Mouse (Mus musculus): ENCODE data around the gene Krt8. TPM values are rescaled to one million over a fixed set of nuclear protein-coding genes. Genes with fewer than 3 reads are reported as not detected.
"Not testable (repeated sequence)": the region's sequence is repeated elsewhere in the genome, so short reads cannot be mapped to it uniquely, and the experiment has no call there.

The Krt8 gene
- total RNA-seq, 2 experiments from 2014 or later, result 0.12 TPM

DNA sequence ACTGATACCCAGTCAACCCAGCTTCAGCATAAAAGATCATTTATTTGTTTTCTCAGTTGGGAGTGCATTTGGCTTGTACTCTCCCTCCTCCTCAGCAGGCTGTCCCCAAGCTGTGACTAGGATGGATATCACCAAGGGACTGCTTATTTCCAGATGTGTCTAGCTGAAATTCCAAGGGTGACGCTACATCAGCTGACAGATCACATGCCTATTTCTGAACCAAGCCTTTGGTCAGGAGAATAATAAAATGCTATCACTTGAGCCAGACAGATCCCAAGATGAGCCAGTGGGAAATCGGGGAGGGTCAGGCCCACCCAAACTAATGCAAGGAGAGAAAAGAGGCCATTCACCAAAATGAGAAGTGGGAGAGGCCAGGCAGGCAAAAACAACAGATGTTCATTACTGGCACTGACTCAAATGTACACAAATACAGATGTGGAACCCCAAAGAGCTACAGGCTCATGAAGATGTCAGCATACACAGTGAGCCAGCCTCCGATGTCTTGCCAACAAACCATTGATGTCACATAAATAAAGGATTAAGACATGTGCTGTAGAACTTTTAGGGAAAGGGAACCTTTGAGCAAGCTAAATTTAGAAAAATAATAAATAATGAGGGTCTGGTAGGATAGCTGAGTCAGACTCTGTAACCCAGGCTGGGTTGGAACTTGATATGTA is 6.4 kb upstream of the Krt8 start:
- ATAC-seq (replicated peaks; ENCODE audit: poor library complexity), result no peak

- no peak for ATAC-seq (replicated peaks; ENCODE audit: poor library complexity)
These were observed 3.1 kb upstream of the Krt8 start for GRCm38 (mm10) chr15:102007097-102008069.

DNA sequence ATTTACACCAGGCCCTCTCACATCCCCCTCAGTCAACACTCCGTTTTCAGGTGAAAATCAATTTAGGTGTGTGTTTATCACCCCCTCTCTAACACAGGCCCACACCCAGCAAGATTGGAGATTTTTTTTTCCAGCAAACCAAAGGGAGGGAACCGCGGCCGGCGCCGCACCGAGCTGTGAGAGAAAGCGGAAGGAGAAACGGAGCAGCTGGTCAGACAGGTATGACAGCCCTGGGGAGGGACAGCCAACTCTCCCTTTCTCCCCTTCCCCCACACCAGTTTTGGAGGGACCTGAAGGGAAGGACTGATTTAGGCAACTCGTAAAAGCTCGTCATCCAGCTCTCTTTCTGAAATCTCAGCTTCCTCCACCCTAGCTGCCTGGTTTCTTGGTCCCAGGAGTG is 2.0 kb upstream of the Krt8 start:
- no peak for ATAC-seq (replicated peaks; ENCODE audit: poor library complexity)

- no peak for ATAC-seq (replicated peaks; ENCODE audit: poor library complexity)
These were observed 1.0 kb upstream of the Krt8 start for GRCm38 (mm10) chr15:102005290-102005689.

GRCm38 (mm10) chr15:102003516-102003915 is 766 bp downstream of the Krt8 start:
- no peak for ATAC-seq (replicated peaks; ENCODE audit: poor library complexity)

DNA sequence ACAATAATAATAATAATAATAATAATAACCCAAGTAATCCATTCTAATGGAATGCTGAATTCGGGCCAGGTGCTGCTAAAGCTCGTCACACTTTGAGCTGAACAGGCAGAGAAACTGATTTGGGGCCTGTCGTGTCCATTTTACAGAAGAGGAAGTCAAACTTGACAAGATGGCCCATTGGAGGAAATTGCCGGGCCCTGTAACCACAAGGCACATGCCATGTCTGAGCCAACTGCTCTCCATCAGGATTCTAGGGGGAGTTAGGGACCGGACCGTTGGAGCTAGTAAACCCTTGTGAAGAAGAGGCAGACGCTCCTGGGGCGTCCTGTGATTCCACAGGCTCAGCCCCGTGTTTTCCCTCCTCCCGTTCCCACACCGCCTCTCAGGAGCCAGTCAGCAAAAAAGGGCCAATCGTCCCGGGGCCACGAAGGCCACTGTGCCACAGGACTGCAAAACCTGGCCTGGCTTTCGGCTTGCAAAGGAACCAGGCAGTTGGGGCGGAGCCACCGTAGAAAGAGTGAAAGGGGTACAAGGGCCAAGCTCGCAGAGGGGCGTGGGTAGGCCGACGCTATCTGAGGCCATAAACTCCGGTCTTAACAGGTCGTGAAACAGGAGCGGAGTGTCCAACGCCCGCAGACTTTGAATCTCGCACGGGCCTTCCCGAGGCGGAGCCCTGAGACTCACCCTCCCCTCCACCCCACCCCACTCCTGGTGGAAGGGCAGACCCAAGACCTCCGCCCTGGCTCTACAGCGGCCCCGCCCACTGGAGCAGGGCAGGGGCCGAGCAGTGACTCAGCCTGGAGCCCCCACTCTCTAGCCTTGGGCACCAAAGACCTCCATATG is 1.4 kb downstream of the Krt8 start:
- ATAC-seq (replicated peaks; ENCODE audit: poor library complexity), result peak; percentile 79

DNA sequence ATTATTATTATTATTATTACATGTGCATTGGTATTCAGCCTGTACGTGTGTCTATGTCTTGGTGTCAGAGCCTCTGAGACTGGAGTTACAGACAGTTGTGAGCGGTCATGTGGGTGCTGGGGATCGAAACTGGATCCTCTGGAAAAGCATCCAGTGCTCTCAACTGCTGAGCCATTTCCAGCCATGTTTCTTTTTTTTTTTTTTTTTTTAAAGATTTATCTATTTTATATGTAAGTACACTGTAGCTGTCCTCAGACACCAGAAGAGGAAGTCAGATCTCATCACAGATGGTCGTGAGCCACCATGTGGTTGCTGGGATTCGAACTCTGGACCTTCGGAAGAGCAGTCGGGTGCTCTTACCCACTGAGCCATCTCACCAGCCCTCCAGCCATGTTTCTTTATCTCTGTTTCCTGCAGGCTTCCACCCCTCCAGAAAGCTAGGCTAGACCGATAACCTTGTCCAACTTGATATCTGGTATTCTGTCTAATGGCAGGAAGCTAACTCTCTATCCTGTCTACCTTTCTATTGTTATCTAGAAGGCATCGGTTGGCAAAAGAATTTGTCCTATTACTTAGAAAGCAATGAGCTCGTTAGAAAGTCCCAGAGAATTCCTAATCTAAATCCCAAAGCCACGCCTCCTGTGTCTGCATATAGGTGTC is 4.5 kb downstream of the Krt8 start:
- no peak for ATAC-seq (replicated peaks; ENCODE audit: poor library complexity)

DNA sequence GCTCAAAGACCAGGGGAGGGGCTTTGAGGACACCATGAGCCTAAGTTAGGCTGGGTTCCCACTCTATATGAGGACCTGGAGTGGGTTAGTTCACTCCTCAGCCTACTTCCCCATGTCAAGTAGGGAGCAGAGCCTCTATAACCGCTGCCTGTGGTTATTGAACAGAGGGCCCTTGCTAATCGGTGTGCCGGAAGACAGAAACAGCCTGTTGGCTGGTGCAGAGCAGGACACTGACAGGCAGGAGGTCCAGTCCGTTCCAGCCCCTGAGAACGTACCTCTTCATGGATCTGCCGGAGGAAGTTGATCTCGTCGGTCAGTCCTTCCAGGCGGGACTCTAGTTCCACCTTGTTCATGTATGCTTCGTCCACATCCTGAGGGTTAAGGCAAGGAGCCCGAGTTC is 5.1 kb downstream of the Krt8 start:
- ATAC-seq (replicated peaks; ENCODE audit: poor library complexity), result peak; percentile 26; the same call in 1 of the 2 replicates

DNA sequence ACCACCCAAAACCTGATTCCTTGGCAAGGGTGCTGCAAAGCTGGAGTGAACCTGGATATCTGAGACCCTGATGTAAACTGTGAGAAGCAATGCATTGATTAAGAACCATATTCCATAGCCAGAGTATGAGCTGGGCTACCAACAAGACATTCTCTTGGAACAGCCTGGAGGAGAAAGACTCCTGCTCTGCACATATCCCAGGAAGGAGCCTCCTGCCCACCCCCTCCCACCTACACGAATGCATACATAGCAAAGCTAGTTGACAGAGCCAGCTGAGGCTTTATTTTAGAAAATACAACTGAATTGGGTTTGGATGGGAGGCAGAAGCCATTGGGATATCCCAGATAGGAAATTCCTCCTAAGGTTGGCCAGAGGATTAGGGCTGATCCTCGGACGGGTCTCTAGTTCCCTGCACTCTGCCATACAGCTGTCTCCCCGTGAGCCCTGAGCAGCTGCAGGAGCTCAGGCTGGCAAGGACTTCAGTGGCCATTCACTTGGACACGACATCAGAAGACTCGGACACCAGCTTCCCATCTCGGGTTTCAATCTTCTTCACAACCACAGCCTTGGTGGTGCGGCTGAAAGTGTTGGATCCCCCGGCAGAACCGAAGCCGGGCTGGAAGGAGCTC is 7.7 kb downstream of the Krt8 start:
- ATAC-seq (replicated peaks; ENCODE audit: poor library complexity), result not testable (repeated sequence)

- ATAC-seq (replicated peaks; ENCODE audit: poor library complexity), result peak; percentile 52; the same call in 1 of the 2 replicates
These were observed 8.6 kb downstream of the Krt8 start for GRCm38 (mm10) chr15:101995484-101996236.

DNA sequence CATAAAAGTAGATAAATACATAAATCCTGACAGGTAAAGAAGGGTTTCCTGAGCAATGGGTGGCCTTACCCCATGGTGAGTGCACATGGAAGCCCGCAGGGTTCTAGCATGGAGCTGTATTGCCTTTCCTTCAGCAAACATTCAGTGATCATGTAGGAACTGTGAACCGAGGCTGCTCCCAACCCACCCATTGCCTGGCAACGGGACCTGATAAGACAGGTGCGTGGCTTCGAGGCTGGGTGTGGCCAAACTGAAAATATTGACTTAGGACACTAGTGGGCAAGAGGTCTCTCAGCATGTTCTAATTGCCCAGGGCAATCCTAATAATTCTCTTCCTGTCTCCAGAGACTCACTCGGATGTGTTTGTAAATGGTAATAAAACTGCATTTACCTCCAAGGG is 9.9 kb downstream of the Krt8 start:
- ATAC-seq (replicated peaks; ENCODE audit: poor library complexity), result no peak

- no peak for ATAC-seq (replicated peaks; ENCODE audit: poor library complexity)
These were observed 13.3 kb downstream of the Krt8 start for GRCm38 (mm10) chr15:101990946-101991345.

DNA sequence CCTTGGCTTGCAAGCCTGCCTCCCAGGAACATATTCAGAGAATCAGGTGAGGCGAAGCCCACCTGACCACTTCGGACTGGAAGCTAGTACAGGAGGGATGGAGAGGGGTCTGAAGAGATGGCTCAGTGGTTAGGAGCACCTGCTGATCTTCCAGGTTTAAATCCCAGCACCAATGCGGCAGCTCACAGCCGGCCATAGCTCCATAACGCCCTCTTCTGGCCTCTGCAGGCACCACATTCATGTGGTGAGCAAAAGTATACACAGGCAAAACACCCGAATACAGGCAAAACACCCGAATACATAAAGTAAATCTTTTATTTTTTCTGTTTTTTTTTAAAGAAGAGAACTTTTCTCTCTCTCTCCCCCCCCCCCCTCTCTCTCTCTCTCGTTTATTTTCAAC is 15.6 kb downstream of the Krt8 start:
- ATAC-seq (replicated peaks; ENCODE audit: poor library complexity), result no peak

GRCm38 (mm10) chr15:101988119-101988518 is 16.2 kb downstream of the Krt8 start:
- peak; percentile 47 for ATAC-seq (replicated peaks; ENCODE audit: poor library complexity)

DNA sequence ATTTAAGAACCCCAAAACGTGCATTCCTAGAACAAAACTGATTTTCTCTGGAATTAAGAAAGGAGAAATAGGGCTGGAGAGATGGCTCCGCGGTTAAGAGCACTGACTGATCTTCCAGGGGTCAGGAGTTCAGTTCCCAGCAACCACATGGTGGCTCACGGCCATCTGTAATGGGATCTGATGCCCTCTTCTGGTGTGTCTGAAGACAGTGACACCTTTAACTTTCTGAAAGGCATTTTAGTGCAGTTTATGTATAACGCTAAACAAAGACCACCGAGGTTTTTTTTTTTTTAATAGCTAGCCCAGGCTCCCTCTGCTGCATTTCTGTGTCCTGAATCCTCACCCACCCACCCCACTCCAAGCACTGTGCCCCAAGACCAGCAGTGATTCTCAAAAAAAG is 19.5 kb downstream of the Krt8 start:
- ATAC-seq (replicated peaks; ENCODE audit: poor library complexity), result no peak

DNA sequence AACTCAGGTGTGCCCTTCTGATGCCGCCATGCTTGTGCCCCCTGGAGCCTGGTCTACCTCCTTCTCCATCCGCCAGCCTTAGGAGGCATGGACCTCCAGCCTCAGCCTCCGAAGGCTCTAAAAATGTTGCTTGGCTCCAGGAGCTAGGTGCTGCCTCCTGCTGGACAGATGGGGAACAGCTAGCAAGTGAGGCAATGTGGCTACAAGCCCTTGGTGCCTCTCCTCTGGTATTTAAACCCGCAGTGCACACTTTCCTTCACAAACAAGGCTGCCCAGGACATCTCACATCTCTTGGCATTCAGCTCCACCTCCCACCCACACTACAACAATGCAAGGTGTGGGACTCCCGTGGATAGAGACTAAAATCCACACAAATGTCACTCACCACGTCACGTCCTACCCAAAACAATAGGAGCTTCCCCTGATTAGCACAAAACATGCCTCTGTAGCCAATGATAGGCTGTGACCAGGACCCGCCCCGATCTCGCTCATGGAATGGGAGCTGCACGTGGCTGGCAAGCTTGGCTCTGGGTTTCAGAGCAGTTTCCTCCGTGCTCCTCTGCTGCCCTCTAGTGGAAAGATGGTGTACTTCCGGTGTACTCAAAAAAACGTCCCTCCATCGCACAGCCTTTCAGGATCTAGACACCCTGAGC is 20.2 kb downstream of the Krt8 start:
- peak; percentile 94 for ATAC-seq (replicated peaks; ENCODE audit: poor library complexity)

DNA sequence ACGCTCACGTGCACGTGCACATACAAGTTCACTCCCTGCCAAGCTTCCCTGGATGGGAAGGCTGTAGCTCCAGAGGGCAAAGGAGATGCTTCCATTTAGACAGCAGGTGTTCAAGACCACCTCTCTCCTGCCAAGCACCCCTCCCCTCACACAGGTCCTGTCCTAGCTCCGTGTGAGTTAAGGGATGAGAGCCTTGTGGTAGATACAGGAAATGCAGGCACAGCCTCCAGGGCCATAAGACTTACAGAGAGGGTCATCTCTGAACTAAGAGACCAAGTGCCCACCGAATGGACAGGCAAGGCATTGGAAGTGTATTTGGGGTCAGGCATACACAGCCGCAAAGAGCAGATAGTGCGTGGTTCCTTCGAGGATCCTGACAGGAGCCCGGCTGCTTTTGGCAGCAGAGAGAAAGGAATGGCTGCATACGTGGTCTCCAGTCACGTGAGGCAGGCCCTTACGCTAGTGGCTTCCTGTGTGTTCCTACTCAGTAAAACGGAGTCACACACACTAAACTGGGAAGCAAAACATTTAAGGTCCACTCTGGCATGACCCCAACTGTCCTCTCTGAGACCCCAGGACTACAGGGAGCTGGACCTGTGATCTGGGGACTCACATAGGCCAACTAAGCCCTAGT is 20.9 kb downstream of the Krt8 start:
- ATAC-seq (replicated peaks; ENCODE audit: poor library complexity), result no peak

GRCm38 (mm10) chr15:101980849-101981248 is 23.4 kb downstream of the Krt8 start:
- no peak for ATAC-seq (replicated peaks; ENCODE audit: poor library complexity)

Measured in megakaryocyte progenitor cell, adult 5-6 weeks (primary cell).